Mouse (Mus musculus): ENCODE data around the gene Rad9a. TPM values are rescaled to one million over a fixed set of nuclear protein-coding genes. Genes with fewer than 3 reads are reported as not detected.
"Not testable (repeated sequence)": the region's sequence is repeated elsewhere in the genome, so short reads cannot be mapped to it uniquely, and the experiment has no call there.

Gene Rad9a
- polyA plus RNA-seq (2014; fragmentation: Nextera tagmentation; extraction: Ambion mirVana) = 20.3 and 22.7 TPM in 2 replicates

DNA sequence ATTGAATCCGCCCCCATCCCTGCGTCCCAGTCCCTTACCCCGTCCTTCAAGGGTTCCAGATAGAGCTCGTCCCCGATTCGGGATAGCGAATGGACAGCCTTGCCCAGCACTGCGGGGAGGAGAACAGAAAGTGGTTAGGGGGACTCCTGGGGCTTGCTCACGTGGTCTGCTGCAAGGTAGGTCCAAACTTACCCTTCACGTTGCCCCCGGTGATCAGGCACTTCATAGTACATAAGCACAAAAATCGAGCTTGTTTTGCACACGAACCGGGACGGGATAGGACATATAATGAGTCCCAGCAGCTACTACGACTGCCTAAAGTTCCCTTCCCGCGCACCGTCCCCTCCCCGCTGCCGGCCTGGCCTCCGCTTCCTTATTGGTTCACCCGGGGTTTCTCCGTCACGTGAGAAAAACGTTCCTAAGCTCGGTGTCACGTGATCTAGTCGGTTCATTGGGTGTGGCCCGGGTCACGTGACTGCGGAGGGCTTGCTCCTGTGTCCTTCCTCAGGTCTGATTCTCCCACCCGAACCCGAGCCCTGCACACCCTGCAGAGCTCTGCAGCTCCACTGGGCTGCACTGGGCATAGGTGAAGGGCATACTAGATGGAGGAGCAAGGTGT lies at the start of gene Rad9a:
Gene Rad9a (minus strand): TSS at position 372 of the 619 bp plus-strand sequence.
- no peaks in the 10 kb centered on the region for H3K9me3 ChIP-seq (ENCODE audit: control insufficient read depth, low read length)
- H3K27me3 ChIP-seq (ENCODE audit: control insufficient read depth, insufficient read depth, low read length) = no peaks in the 10 kb centered on the region
- no peak within 1 kb of the TSS; the same call in 1 of the 2 replicates for H3K27ac ChIP-seq (replicated peaks; ENCODE audit: low read depth, low read length)
- H3K4me1 ChIP-seq (ENCODE audit: control insufficient read depth, insufficient read depth, low read length) = peaks cover 19% of the 10 kb centered on the region
- 0% methylated on average over 34 of the region's 34 CpGs for WGBS
- DNase-seq (peak; percentile 98), ATAC-seq (ENCODE audit: low FRiP score, low TSS enrichment) (peak; percentile 87)
- peak within 1 kb of the TSS; percentile 87 for H3K4me2 ChIP-seq (ENCODE audit: low read length)
- H3K36me3 ChIP-seq (ENCODE audit: control insufficient read depth, insufficient read depth, low read length) = peaks cover 16% of the 10 kb centered on the region
- peak within 1 kb of the TSS; percentile 66 for H3K9ac ChIP-seq (replicated peaks; ENCODE audit: low read length)
- H3K4me3 ChIP-seq (replicated peaks; ENCODE audit: low read depth, low read length) = peak within 1 kb of the TSS; percentile 57

- not testable (repeated sequence) for H3K27ac ChIP-seq (replicated peaks; ENCODE audit: low read depth, low read length); H3K9me3 ChIP-seq (ENCODE audit: control insufficient read depth, low read length); H3K4me3 ChIP-seq (replicated peaks; ENCODE audit: low read depth, low read length); H3K4me2 ChIP-seq (ENCODE audit: low read length); DNase-seq; ATAC-seq (ENCODE audit: low FRiP score, low TSS enrichment); H3K9ac ChIP-seq (replicated peaks; ENCODE audit: low read length); H3K27me3 ChIP-seq (ENCODE audit: control insufficient read depth, insufficient read depth, low read length); H3K4me1 ChIP-seq (ENCODE audit: control insufficient read depth, insufficient read depth, low read length); H3K36me3 ChIP-seq (ENCODE audit: control insufficient read depth, insufficient read depth, low read length)
- 87% methylated on average over 1 of the region's 1 CpGs for WGBS
Observed at GRCm38 (mm10) chr19:4248683-4249082, 47.2 kb upstream of the Rad9a start.

- WGBS = 53% methylated on average over 1 of the region's 1 CpGs
- H3K4me3 ChIP-seq (replicated peaks; ENCODE audit: low read depth, low read length) = no peak overlapping the region
Observed at GRCm38 (mm10) chr19:4247010-4247409, 45.5 kb upstream of the Rad9a start.

GRCm38 (mm10) chr19:4244775-4245174 lies 43.3 kb upstream of the Rad9a start:
- Histone ChIP-seq H3K9me3 (ENCODE audit: control insufficient read depth, low read length) (no peaks in the 10 kb centered on the region), H3K4me2 (ENCODE audit: low read length) (no peak overlapping the region), H3K4me1 (ENCODE audit: control insufficient read depth, insufficient read depth, low read length) (no peaks in the 10 kb centered on the region), H3K36me3 (ENCODE audit: control insufficient read depth, insufficient read depth, low read length) (no peaks in the 10 kb centered on the region), H3K4me3 (replicated peaks; ENCODE audit: low read depth, low read length) (no peak overlapping the region), H3K27ac (replicated peaks; ENCODE audit: low read depth, low read length) (no peak overlapping the region), H3K27me3 (ENCODE audit: control insufficient read depth, insufficient read depth, low read length) (no peaks in the 10 kb centered on the region), H3K9ac (replicated peaks; ENCODE audit: low read length) (no peak overlapping the region)
- DNase-seq = no peak
- ATAC-seq (ENCODE audit: low FRiP score, low TSS enrichment) = no peak
- 76% methylated on average over 6 of the region's 6 CpGs for WGBS

More at GRCm38 (mm10) chr19:4247010-4247409, 45.5 kb upstream of the Rad9a start:
- Histone ChIP-seq H3K36me3 (ENCODE audit: control insufficient read depth, insufficient read depth, low read length) (no peaks in the 10 kb centered on the region), H3K27ac (replicated peaks; ENCODE audit: low read depth, low read length) (no peak overlapping the region), H3K9me3 (ENCODE audit: control insufficient read depth, low read length) (no peaks in the 10 kb centered on the region), H3K4me2 (ENCODE audit: low read length) (no peak overlapping the region), H3K9ac (replicated peaks; ENCODE audit: low read length) (no peak overlapping the region), H3K4me1 (ENCODE audit: control insufficient read depth, insufficient read depth, low read length) (no peaks in the 10 kb centered on the region), H3K27me3 (ENCODE audit: control insufficient read depth, insufficient read depth, low read length) (no peaks in the 10 kb centered on the region)
- no peak for ATAC-seq (ENCODE audit: low FRiP score, low TSS enrichment)
- no peak for DNase-seq

DNA sequence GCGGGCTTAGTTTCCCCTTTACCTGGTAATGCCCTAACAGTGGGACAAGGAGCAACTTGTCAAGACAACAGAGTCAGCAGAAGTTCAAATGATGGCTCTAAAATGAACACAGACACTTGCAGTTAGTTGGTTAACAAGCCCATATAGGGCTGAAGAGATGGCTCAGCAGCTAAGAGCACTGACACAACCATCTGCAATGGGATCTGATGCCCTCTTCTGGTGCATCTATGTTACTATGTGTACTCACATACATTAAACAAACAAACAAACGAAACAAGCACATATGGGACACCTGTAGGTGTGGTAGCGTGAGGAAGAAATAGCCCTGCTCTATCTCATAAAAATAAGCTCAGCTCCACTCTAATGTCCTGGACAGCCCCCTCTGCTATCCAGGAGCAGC lies 41.0 kb upstream of the Rad9a start:
- Histone ChIP-seq H3K4me1 (ENCODE audit: control insufficient read depth, insufficient read depth, low read length) (no peaks in the 10 kb centered on the region), H3K9ac (replicated peaks; ENCODE audit: low read length) (no peak overlapping the region), H3K9me3 (ENCODE audit: control insufficient read depth, low read length) (no peaks in the 10 kb centered on the region), H3K4me3 (replicated peaks; ENCODE audit: low read depth, low read length) (no peak overlapping the region), H3K4me2 (ENCODE audit: low read length) (no peak overlapping the region), H3K36me3 (ENCODE audit: control insufficient read depth, insufficient read depth, low read length) (no peaks in the 10 kb centered on the region), H3K27me3 (ENCODE audit: control insufficient read depth, insufficient read depth, low read length) (no peaks in the 10 kb centered on the region), H3K27ac (replicated peaks; ENCODE audit: low read depth, low read length) (no peak overlapping the region)
- WGBS = 60% methylated on average over 3 of the region's 3 CpGs
- no peak for DNase-seq
- ATAC-seq (ENCODE audit: low FRiP score, low TSS enrichment) = no peak

GRCm38 (mm10) chr19:4240247-4240668 lies 38.8 kb upstream of the Rad9a start:
- H3K4me3 ChIP-seq (replicated peaks; ENCODE audit: low read depth, low read length) = no peak overlapping the region
- 81% methylated on average over 8 of the region's 8 CpGs for WGBS
- ATAC-seq (ENCODE audit: low FRiP score, low TSS enrichment) = no peak

GRCm38 (mm10) chr19:4234548-4234947 lies 33.1 kb upstream of the Rad9a start:
- H3K27ac ChIP-seq (replicated peaks; ENCODE audit: low read depth, low read length) = no peak overlapping the region
- H3K4me2 ChIP-seq (ENCODE audit: low read length) = no peak overlapping the region
- H3K9ac ChIP-seq (replicated peaks; ENCODE audit: low read length) = no peak overlapping the region
- H3K27me3 ChIP-seq (ENCODE audit: control insufficient read depth, insufficient read depth, low read length) = no peaks in the 10 kb centered on the region
- H3K4me3 ChIP-seq (replicated peaks; ENCODE audit: low read depth, low read length) = no peak overlapping the region
- WGBS = 78% methylated on average over 4 of the region's 4 CpGs
- ATAC-seq (ENCODE audit: low FRiP score, low TSS enrichment) (no peak), DNase-seq (no peak)
- H3K4me1 ChIP-seq (ENCODE audit: control insufficient read depth, insufficient read depth, low read length) = peaks cover 11% of the 10 kb centered on the region
- no peaks in the 10 kb centered on the region for H3K36me3 ChIP-seq (ENCODE audit: control insufficient read depth, insufficient read depth, low read length)
- no peaks in the 10 kb centered on the region for H3K9me3 ChIP-seq (ENCODE audit: control insufficient read depth, low read length)

More at GRCm38 (mm10) chr19:4240247-4240668, 38.8 kb upstream of the Rad9a start:
- H3K4me2 ChIP-seq (ENCODE audit: low read length) = no peak overlapping the region
- no peaks in the 10 kb centered on the region for H3K27me3 ChIP-seq (ENCODE audit: control insufficient read depth, insufficient read depth, low read length)
- no peak overlapping the region for H3K27ac ChIP-seq (replicated peaks; ENCODE audit: low read depth, low read length)
- no peak overlapping the region for H3K9ac ChIP-seq (replicated peaks; ENCODE audit: low read length)
- H3K4me1 ChIP-seq (ENCODE audit: control insufficient read depth, insufficient read depth, low read length) = no peaks in the 10 kb centered on the region
- no peaks in the 10 kb centered on the region for H3K36me3 ChIP-seq (ENCODE audit: control insufficient read depth, insufficient read depth, low read length)
- no peak for DNase-seq
- H3K9me3 ChIP-seq (ENCODE audit: control insufficient read depth, low read length) = no peaks in the 10 kb centered on the region

DNA sequence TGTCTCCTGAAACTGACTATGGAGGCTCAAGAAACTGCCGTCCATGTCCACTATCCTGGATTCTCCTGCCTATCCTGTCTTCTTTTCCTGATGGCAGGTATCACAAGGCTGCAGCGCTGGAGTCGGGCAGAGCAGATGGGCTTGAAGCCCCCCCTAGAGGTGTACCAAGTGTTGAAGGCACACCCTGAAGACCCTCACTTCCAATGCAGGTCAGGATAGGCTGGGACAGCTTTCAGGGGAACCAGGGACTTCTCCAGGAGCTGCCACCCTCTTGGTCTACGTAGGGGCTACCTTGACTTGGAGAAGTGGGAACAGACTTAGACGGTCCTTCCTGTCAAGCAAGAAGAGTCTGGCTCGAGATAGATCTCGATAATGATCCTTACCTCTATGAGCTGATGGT lies 31.2 kb upstream of the Rad9a start:
- Histone ChIP-seq H3K4me2 (ENCODE audit: low read length) (peak overlapping the region; percentile 86), H3K9me3 (ENCODE audit: control insufficient read depth, low read length) (no peaks in the 10 kb centered on the region), H3K4me3 (replicated peaks; ENCODE audit: low read depth, low read length) (0 out of 2 replicates have a peak overlapping the region, but pooled peaks have one; percentile 55), H3K9ac (replicated peaks; ENCODE audit: low read length) (peak overlapping the region; percentile 68; the same call in 1 of the 2 replicates), H3K27me3 (ENCODE audit: control insufficient read depth, insufficient read depth, low read length) (no peaks in the 10 kb centered on the region), H3K36me3 (ENCODE audit: control insufficient read depth, insufficient read depth, low read length) (no peaks in the 10 kb centered on the region), H3K4me1 (ENCODE audit: control insufficient read depth, insufficient read depth, low read length) (peaks cover 11% of the 10 kb centered on the region), H3K27ac (replicated peaks; ENCODE audit: low read depth, low read length) (no peak overlapping the region)
- 80% methylated on average over 7 of the region's 7 CpGs for WGBS
- DNase-seq = no peak
- no peak for ATAC-seq (ENCODE audit: low FRiP score, low TSS enrichment)

GRCm38 (mm10) chr19:4232186-4232572 lies 30.7 kb upstream of the Rad9a start:
- Histone ChIP-seq H3K9me3 (ENCODE audit: control insufficient read depth, low read length) (no peaks in the 10 kb centered on the region), H3K4me1 (ENCODE audit: control insufficient read depth, insufficient read depth, low read length) (peaks cover 11% of the 10 kb centered on the region), H3K9ac (replicated peaks; ENCODE audit: low read length) (peak overlapping the region; percentile 68), H3K4me3 (replicated peaks; ENCODE audit: low read depth, low read length) (peak overlapping the region; percentile 55), H3K36me3 (ENCODE audit: control insufficient read depth, insufficient read depth, low read length) (no peaks in the 10 kb centered on the region), H3K4me2 (ENCODE audit: low read length) (peak overlapping the region; percentile 86), H3K27me3 (ENCODE audit: control insufficient read depth, insufficient read depth, low read length) (no peaks in the 10 kb centered on the region), H3K27ac (replicated peaks; ENCODE audit: low read depth, low read length) (peak overlapping the region; percentile 74)
- 52% methylated on average over 2 of the region's 2 CpGs for WGBS
- no peak for DNase-seq
- ATAC-seq (ENCODE audit: low FRiP score, low TSS enrichment) = no peak

All from midbrain, embryonic 14.5 days (tissue).